Mouse (Mus musculus) CH12.LX (cell line): ENCODE results near the gene Hras.

ENCODE experiments used
- CTCF ChIP-seq, 2 experiments: IDR thresholded peaks in 1 of 2; conservative IDR thresholded peaks in 1 of 2; 2 replicates each; pipeline ENCODE4 v1.5.1; 2011 to 2012; ENCODE audit warnings: low read depth in 2 of 2, low read length in 2 of 2, improper control_type of control experiment in 1 of 2, inconsistent platforms in 1 of 2, mild to moderate bottlenecking in 1 of 2, moderate library complexity in 1 of 2
- EP300 ChIP-seq: IDR thresholded peaks from 2 replicates; pipeline ENCODE4 v1.6.1; 2011; ENCODE audit warnings: low read length, improper control_type of control experiment
- ETS1 ChIP-seq: conservative IDR thresholded peaks from 2 replicates; pipeline ENCODE4 v1.6.1; 2012; ENCODE audit warnings: low read depth, mild to moderate bottlenecking, inconsistent platforms, low read length, improper control_type of control experiment, moderate library complexity
- MAFK ChIP-seq: IDR thresholded peaks from 2 replicates; pipeline ENCODE4 v1.6.1; 2011; ENCODE audit warnings: low read length, improper control_type of control experiment; ENCODE audit not compliant: insufficient replicate concordance
- MEF2A ChIP-seq: IDR thresholded peaks from 2 replicates; pipeline ENCODE4 v1.6.1; 2014; ENCODE audit warnings: low read depth, mild to moderate bottlenecking, inconsistent platforms, low read length, improper control_type of control experiment, borderline replicate concordance
- MYC ChIP-seq: IDR thresholded peaks from 2 replicates; pipeline ENCODE4 v1.6.1; 2011; ENCODE audit warnings: low read depth, mild to moderate bottlenecking, improper control_type of control experiment, low read length
- NRF1 ChIP-seq: IDR thresholded peaks from 2 replicates; pipeline ENCODE4 v1.6.1; 2014; ENCODE audit warnings: low read depth, mild to moderate bottlenecking, inconsistent platforms, low read length, improper control_type of control experiment, moderate library complexity
- POLR2A ChIP-seq: IDR thresholded peaks from 2 replicates; pipeline ENCODE4 v1.6.1; 2011; ENCODE audit warnings: low read depth, mild to moderate bottlenecking, improper control_type of control experiment, low read length
- TBP ChIP-seq: conservative IDR thresholded peaks from 2 replicates; pipeline ENCODE4 v1.6.1; 2011; ENCODE audit warnings: low read depth, low read length, improper control_type of control experiment
- USF1 ChIP-seq: IDR thresholded peaks from 2 replicates; pipeline ENCODE4 v1.6.1; 2014; ENCODE audit warnings: low read depth, mild to moderate bottlenecking, inconsistent platforms, low read length, improper control_type of control experiment
- ZKSCAN1 ChIP-seq: IDR thresholded peaks from 2 replicates; pipeline ENCODE4 v1.6.1; 2012; ENCODE audit warnings: low read depth, inconsistent platforms, low read length, improper control_type of control experiment, borderline replicate concordance
- ZNF384 ChIP-seq: IDR thresholded peaks from 2 replicates; pipeline ENCODE4 v1.6.1; 2012; ENCODE audit warnings: low read depth, low read length, improper control_type of control experiment, inconsistent platforms

- TF ChIP-seq ZNF384 (no peak), EP300 (no peak), MEF2A (no peak), POLR2A (no peak), MAFK (no peak), CTCF (conservative IDR thresholded peaks at IDR 0.05 in 1 of 2, IDR thresholded peaks at IDR 0.05 in 1 of 2; ENCODE audit: low read depth in 2 of 2, low read length in 2 of 2) (no peak), ETS1 (no peak), ZKSCAN1 (no peak), MYC (no peak), TBP (no peak), USF1 (no peak), NRF1 (no peak)
Measured at GRCm38 (mm10) chr7:141205504-141205903, 11.7 kb upstream of the Hras start.
